Mouse (Mus musculus): ENCODE measurements at regions not wholly inside any gene's neighbourhood (a gene's known extent, or its start where the extent isn't known, plus 50 kb on each side); places are given as distances from the start of the nearest gene placed in this dataset.

DNA sequence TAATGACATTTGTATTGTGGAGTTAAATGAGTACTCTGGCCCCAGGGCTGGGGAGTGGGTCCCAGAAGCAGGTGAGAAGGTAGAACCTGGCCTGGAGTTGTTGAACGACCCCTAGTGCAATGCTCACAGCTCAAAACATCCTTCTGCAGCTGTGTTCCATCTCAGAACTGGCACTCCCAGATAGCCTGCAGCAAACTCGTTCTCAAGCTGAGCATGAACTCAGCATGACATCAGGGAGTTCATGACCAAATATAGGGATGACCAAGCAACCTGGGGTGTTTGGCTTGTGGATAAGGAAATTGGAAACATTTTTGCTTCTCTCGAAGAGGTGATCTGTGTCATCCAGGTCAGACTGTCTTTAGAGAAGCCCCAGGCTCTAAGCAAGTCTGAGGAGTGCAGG, 126.4 kb upstream of the Jun start:
- TF ChIP-seq MAFK (IDR thresholded peaks at IDR 0.05; ENCODE audit: insufficient replicate concordance, low read length) = no peak
- TF ChIP-seq ETS1 (conservative IDR thresholded peaks at IDR 0.05; ENCODE audit: low read depth, low read length) = no peak
- no peak for TF ChIP-seq BHLHE40 (IDR thresholded peaks at IDR 0.05; ENCODE audit: low read depth, low read length)
- no peak for TF ChIP-seq MAZ (IDR thresholded peaks at IDR 0.05; ENCODE audit: low read depth, low read length)
- no peak for TF ChIP-seq POLR2A (IDR thresholded peaks at IDR 0.05; ENCODE audit: low read depth, low read length)
- TF ChIP-seq CTCF (conservative IDR thresholded peaks at IDR 0.05 in 1 of 2, IDR thresholded peaks at IDR 0.05 in 1 of 2; ENCODE audit: low read depth in 2 of 2, low read length in 2 of 2) = no peak
- TF ChIP-seq GABPA (IDR thresholded peaks at IDR 0.05; ENCODE audit: insufficient replicate concordance, low read depth, low read length) = no peak
- TF ChIP-seq POLR2AphosphoS2 (IDR thresholded peaks at IDR 0.05; ENCODE audit: low read depth, low read length) = no peak
- no peak for TF ChIP-seq EP300 (IDR thresholded peaks at IDR 0.05; ENCODE audit: low read length)
